Mouse (Mus musculus) gastrocnemius, postnatal 36 days (tissue): ENCODE results near the gene Stac2. TPM values are rescaled to one million over a fixed set of nuclear protein-coding genes. Genes with fewer than 3 reads are reported as not detected.
A peak's percentile ranks its signal among the peaks of the same experiment; 100 is the strongest.

ENCODE experiments used
- DNase-seq, 2 experiments: peaks; one replicate each; pipeline ENCODE4 v3.0.0; 2022
- intact Hi-C: fragments of 180-260 bp; cut with DNase I; formaldehyde crosslinking; loops from one replicate; pipeline ENCODE4 v1.15.1; 2025
- microRNA-seq, 2 experiments: library from miRNA; unstranded; fragments of <30 nt; microRNA quantifications; one replicate each; pipeline ENCODE4 v1.2.0; 2021
- total RNA-seq, 2 experiments: library from RNA; stranded (reverse); gene quantifications; 2 replicates each; pipeline ENCODE4 v1.2.3; 2021

The Stac2 gene
- total RNA-seq, 2 experiments from 2014 or later: 0.07 to 0.15 TPM

GRCm38 (mm10) chr11:98000378-98001140, 52.7 kb downstream of the Stac2 start:
- intact Hi-C loops: no loop called here
- DNase-seq: no peak

DNA sequence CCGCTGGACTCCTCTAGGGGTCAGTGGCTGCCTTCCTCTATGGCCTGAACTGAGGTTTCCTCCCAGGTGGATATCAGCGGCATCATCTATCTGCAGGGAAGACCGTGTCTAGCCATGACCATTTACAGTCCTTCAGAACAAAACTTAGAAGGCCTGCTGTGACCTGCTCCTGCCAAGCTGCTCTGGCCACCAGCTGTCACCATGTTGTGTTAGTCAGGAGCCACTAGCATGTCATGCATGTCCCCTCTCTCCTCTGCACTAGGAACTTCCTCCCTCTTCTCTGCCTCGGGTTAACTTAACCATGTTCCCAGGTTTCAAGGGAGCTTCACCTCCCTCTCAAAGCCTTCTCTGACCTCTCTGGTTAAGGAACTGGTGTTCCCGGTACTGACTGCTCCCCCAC, 53.5 kb downstream of the Stac2 start:
- no peak for DNase-seq
- intact Hi-C loops: no loop called here

DNA sequence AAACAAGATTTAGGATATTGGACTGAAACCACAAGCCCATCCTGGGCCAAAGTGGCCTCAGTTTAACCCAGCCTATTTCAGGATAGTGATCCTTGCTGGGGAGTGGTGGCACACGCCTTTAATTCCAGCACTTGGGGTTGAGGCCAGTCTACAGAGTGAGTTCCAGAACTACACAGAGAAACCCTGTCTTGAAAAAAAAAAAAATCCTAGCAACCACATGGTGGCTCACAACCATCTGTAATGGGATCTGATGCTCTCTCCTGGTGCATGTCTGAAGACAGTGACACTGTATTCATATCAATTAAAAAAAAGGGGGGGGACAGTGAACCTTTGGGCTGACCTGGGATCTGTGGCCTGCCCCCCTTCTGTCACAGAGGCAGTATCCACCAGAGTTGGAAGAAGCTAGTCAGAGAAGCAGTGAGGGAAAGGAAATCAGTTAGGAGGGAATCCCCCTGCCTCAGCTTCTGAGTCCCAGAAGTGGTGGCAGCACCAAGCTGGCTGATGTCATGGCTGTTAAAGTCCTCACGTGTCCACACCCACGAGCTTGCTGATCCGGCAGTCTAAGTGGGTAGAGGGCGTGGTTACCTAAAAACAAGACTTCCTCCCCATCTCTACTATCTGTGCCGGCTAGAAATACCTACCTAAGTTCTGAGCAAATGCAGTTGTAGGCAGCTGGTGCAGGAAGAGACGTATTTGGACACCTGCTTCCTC, 54.2 kb downstream of the Stac2 start:
- intact Hi-C loops: no loop called here

DNA sequence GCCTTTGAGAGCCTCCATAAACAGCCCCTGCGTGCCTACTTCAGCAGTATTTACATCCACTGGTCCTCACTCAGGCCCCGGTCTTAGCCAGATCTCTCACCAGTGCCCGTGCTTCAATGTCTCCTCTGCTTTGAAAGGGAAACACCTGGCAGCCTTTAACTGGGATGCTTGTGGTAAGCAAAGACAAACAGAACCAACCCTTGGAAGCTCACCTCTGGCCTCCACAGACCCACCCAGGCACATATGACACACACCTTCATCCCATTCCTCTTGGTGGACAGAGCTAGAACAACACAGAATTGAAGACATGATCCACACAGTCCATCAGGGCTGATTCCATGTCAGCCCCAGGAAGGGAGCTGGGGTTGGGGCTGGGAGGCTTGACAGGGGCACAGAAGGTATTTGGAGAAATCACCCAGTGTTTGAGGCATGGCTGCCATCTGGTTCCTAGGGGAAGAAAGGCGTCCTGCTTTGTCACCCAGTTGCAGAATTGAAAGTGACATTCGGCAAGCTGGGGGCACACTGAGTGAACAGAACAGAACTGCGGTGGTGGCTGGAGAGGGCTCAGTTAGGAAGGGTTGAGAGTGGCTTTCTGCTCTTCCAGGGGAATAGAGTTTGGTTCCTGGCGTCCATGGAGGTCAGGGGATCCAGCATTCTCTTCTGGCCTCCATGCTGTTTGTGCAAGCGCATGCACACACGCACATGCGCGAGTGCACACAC, 55.0 kb downstream of the Stac2 start:
- intact Hi-C loops: no loop called here
- DNase-seq: no peak

More for the DNA sequence above, 54.2 kb downstream of the Stac2 start:
- no peak for DNase-seq

GRCm38 (mm10) chr11:97997387-97997960, 55.8 kb downstream of the Stac2 start:
- DNase-seq: no peak
- intact Hi-C loops: no loop called here

DNA sequence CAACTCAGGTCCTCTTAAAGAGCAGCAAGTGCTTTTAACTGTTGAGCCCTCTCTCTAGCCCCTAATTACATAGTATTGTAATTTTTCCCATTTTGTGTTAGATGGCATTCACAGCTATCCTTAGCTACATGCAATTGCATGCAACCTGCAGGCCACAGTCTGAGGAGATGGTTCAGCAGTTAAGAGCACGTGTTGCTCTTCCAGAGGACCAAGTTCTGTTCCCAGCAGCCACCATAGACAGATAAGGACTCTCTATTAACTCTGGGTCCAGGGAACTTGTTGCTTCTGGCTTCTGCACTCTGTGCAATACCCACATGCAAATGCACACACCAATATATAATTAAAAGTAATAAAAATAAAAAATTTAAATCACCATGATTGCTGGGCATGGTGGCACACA, 56.6 kb downstream of the Stac2 start:
- DNase-seq: no peak
- intact Hi-C loops: no loop called here

DNA sequence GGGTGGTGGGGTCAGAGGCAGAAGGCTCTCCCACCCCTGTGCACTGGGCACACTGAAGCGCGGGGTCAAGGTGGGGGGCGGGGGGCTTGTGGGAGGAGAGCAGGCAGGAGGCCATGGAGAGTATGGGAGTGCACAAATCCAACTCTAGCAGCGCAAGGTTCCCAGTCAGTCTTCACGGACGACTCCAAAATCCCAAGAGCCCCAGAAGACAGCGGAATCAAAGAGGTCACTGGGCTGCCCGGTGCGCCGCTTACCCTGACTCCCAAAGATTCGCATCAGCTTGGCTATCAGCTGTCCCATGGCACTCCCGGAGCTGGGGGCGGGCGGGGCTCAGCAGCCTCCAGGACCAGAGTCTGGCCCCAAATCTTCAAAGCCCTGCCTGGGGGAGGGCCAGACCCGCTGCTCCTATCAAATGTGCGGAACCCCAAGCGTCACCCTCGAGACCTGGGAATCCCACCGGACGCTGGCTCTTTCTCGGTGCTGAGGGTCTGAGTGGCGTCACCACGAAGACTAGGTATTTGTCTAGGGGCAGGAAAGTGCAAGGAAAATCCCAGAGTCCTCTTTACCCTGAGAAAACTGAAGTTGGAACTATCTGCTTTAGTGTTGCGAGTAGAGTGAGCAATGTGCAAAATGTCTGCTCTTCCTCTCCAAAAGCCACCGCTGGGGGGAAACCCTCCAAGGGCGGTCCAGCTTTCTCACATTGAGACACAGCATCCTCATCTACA, 57.5 kb downstream of the Stac2 start, which contains the start of gene Arl5c:
TSS of gene Arl5c (minus strand) at position 618 of the 725 bp plus-strand sequence.
- intact Hi-C loops: no loop called here
- DNase-seq: peak; percentile 47 to 56

DNA sequence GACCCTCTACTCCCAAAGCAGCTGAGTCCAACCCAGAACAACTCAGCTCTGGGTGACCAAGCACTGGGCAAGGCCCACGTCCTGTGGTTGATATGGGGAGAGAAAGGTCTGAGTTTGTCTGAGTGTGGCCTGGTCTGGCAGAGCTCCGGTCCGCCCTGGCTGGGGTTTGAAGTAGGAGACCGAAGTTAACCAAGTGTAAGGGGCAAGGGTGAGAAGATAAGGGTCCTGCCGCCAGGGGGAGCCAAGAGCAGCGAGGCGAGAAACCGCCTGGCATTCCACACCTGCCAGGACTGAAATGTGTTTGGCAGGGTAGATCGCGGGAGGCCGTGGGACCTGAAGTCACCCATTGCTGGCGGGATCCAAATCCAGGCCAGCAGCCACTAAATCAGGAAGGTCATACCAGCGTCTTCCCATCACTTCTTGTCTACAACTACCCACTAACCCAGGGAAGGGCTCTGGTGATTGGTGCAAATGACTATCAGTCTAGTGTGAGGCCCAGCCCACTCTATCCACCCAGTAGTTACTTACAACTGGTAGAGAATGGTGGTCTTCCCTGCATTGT, 58.6 kb downstream of the Stac2 start:
- DNase-seq: peak; percentile 77 to 78
- intact Hi-C loops: no loop called here

DNA sequence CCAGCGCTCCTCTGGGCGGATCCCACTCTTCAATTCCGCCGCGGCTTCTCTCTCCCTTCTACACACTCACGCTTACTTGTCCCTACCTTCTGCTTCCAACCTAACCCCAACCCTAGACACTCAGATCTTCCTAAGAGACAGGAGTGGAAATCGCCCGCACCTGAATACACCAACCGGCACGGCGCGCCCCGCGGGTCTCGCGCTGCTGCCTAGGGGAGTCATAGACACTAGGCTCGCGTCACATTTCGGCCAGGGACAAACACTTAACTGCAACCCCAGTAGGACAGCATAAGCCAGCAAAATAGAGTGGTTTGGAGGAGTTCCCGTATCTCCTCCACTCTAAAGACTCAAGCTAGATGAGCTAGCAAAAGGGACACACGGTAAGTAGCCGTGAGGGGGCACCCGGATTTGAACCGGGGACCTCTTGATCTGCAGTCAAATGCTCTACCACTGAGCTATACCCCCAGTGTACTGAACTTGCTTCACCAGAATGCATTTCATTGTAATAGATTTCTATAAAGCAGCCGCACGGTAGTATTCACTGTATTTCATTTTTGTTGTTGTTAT, 64.6 kb downstream of the Stac2 start:
- peak; percentile 85 to 89 for DNase-seq
- intact Hi-C loops: loop anchor here (2.0 kb wide), 1 partner anchor 192 kb away; no protein-coding TSS in a partner anchor

GRCm38 (mm10) chr11:97987551-97988526, 65.4 kb downstream of the Stac2 start:
- peak; percentile 92 to 98 for DNase-seq
- intact Hi-C loops: loop anchor here (1.0 to 2.0 kb wide), 3 partner anchors 51 to 191 kb away; no protein-coding TSS in a partner anchor

DNA sequence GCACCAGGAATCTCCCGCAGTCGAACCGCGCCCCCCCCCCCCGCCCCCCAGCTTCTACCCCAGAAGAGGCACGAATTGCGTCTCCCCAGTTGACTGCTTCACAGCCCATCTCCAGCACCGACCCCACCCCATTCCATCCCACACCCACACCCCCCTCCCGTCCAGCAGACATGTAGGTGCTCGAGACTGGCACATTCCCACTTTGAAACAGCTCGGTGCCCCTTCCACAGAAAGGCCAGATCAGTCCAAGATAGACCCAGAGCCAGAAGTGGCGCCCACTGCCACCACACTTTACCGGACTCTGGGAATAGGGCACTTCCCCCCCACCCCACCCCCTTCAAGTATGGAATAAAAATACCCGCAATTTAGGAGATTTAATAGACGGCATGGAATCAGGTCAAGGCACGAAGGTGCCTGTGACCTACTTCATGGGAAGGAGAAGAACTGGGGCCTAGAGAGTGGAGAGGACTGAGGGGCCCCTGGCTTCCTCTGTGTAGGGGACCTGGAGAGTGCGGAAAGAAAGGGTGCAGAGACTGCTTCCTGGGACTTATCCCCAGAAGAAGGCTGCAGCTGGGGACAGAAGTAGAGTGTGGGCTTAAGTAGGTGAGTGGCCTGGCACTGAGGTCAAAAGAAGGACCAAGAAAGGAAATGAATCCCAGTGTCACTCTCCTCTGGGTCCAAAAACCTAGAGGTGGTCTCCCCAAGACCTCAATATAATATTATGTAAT, 66.4 kb downstream of the Stac2 start:
- no peak for DNase-seq
- intact Hi-C loops: loop anchor here (1.0 to 2.0 kb wide), 2 partner anchors 50 to 87 kb away; no protein-coding TSS in a partner anchor

Small RNA genes lying within 50 kb of the gene (microRNA-seq; reads per million reads assigned to microRNA genes)
- gene Gm27597: 0 reads per million in 2 experiments

Other genes starting within 250 kb of the Stac2 start
- gene B230217C12Rik, start 212.7 kb downstream of the Stac2 start, total RNA-seq: under 1 TPM; 0.31 to 0.64 TPM
- not detected for gene Fbxo47, start 169.3 kb downstream of the Stac2 start, total RNA-seq
- gene Plxdc1, start 67.0 kb downstream of the Stac2 start, total RNA-seq: 1 to 10 TPM; 2.8 to 3.7 TPM
- under 1 TPM; 0.32 to 0.79 TPM for gene Arl5c, start 57.3 kb downstream of the Stac2 start, total RNA-seq
- gene Cacnb1, start 30.4 kb downstream of the Stac2 start, total RNA-seq: 100 to 1,000 TPM; 215 to 243 TPM
- gene Rpl19, start 26.8 kb downstream of the Stac2 start, total RNA-seq: 100 to 1,000 TPM; 368 to 452 TPM
- 10 to 100 TPM in 1 of 2 experiments, 1 to 10 TPM in 1; 7.8 to 14.2 TPM for gene Fbxl20, start 96.9 kb upstream of the Stac2 start, total RNA-seq
- 10 to 100 TPM; 20.6 to 24.5 TPM for gene Med1, start 139.8 kb upstream of the Stac2 start, total RNA-seq
- gene Cdk12, start 149.6 kb upstream of the Stac2 start, total RNA-seq: 10 to 100 TPM; 12.7 to 15.0 TPM